Mouse (Mus musculus) lung, adult 2 months (tissue): Measurements from ENCODE around the gene Polr2c. TPM values are rescaled to one million over a fixed set of nuclear protein-coding genes. Genes with fewer than 3 reads are reported as not detected.
A peak's percentile ranks its signal among the peaks of the same experiment; 100 is the strongest.

Experiments
- DNase-seq: peaks from one replicate; pipeline ENCODE4 v3.0.0; 2022
- H3K4me1 ChIP-seq: fragments of 200-500 bp; 2 replicates; pipeline ENCODE4 v1.6.1; 2011; ENCODE audit warnings: low read length; ENCODE audit not compliant: control insufficient read depth, insufficient read depth
- H3K4me3 ChIP-seq: fragments of 200-500 bp; replicated peaks from 2 replicates; pipeline ENCODE3; 2011; ENCODE audit warnings: low read depth, mild to moderate bottlenecking, control low read depth, low read length; ENCODE audit errors: extremely low read depth
- CTCF ChIP-seq: fragments of 200-500 bp; IDR thresholded peaks from 2 replicates; pipeline ENCODE4 v1.5.1; 2011; ENCODE audit warnings: mild to moderate bottlenecking, low read length, control low read depth; ENCODE audit not compliant: insufficient read depth
- POLR2A ChIP-seq: fragments of 200-500 bp; IDR thresholded peaks from 2 replicates; pipeline ENCODE4 v1.6.1; 2011; ENCODE audit warnings: low read depth, mild to moderate bottlenecking, control low read depth, low read length, borderline replicate concordance; ENCODE audit errors: extremely low read depth
- WGBS: fragments of 180-500 bp; shearing (Covaris S2); methylation state at CpG from one replicate; pipeline ENCODE4 v1.1.7; 2018; 5-methylcytosine and 5-hydroxymethylcytosine counted together
- polyA plus RNA-seq: library from polyadenylated mRNA; depleted of rRNA; stranded (reverse); fragments of >200 nt; gene quantifications from 2 replicates; pipeline ENCODE4 v1.2.3, GENCODE M21; 2012

Gene Polr2c
- polyA plus RNA-seq, 1 experiment, result 105 TPM

DNA sequence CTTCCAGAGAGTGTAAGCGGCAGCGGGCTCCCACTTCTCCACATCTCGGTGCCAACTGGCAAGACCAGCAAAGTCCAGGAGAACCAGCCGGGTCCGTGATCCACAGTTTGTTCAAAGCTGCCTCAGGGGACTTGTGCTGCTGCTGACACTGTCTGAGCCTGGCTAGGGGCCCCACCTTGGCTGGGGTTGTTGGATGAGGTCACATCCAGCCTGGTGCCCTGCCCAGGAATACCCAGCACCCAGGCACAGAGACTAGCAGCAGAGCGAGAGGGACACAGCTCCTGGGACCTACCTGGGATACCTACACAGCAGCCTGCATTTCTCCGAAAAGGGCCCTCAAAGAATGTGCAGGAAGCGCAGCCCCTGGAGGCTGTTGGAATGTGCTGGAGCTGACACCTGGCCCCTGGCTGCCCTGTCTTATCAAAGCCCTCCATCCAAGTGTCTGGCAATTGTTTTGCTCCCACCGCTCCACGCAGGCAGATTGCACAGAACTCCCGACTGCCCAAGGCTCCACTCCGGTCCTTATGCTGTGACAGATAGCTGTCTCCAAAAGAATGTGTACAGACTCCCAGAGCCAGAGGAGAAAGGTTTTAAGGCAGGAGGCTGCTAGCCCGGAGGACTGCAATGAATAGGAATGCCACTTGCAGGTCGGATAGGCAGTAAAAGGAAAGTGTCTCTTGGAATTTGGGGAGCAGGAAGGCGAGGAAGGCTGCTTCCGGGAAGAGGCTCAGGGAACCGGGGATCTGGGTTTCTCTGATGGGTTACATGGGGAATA is 18.0 kb downstream of the Polr2c start:
- H3K4me1 ChIP-seq, result peaks cover 23% of the 10 kb centered on the region
- WGBS, result 8% methylated on average over 17 of the region's 17 CpGs
- peak; percentile 37 for DNase-seq
- TF ChIP-seq CTCF (no peak), POLR2A (no peak)
- H3K4me3 ChIP-seq, result peak overlapping the region; percentile 71

- no peak for TF ChIP-seq POLR2A
- no peak for TF ChIP-seq CTCF
- Histone ChIP-seq H3K4me3 (peak overlapping the region; percentile 71), H3K4me1 (peaks cover 19% of the 10 kb centered on the region)
- peak; percentile 40 for DNase-seq
- 0% methylated on average over 19 of the region's 20 CpGs for WGBS
Measured at GRCm38 (mm10) chr8:94875871-94876150, 18.6 kb downstream of the Polr2c start.

DNA sequence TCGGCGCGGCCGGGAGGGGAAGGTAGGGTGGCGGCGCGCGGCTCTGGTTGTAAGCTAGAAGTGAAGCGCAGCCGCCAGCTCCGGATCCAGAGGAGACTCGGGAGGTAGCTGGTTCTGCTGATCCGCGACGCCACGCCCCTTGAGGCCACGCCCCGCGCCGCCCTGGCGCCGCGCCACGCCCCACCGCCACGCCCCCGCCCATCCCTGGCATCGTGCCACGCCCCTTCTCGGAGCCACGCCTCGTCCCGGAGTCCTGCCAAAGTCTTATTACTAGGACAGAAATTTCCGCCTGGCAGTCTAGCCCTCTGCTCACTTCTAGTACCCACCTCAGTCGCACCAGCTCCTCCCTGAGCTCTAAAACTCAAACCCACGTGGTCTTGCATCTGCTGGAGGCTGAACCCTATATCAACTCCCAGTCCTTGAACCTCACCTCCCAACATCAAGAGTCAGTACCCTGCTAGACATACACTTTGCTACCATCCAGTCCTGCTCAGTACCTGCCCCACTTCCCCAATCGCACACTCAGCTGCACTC is 19.0 kb downstream of the Polr2c start, which contains the start of gene Dok4:
Gene Dok4, minus strand, starts transcription at position 134 of the 534 bp plus-strand sequence.
- peaks cover 18% of the 10 kb centered on the region for H3K4me1 ChIP-seq
- peak; percentile 88 for DNase-seq
- WGBS, result 1% methylated on average over 37 of the region's 37 CpGs
- H3K4me3 ChIP-seq, result peak within 1 kb of the TSS; percentile 71
- TF ChIP-seq CTCF (no peak), POLR2A (peak; percentile 62; the same call in 1 of the 2 replicates)

DNA sequence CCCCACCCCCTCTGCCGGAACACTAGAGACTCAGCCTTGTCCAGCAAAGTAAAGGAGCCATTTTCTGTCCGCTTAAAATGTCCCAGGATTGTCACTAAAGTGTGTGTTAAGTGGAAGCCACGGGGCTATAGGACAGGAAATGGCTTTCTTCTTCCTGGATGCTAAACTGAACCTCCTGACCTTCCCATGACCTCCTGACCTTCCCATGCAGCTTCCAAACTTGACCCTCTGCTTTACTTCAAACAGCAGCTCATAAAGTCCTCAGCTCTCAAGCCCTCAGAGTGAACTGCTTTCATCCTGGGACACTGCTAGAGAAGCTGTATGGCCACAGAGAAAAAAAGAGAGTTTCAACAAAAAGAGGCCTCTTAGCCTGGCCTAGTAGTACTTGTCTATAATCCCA is 19.6 kb downstream of the Polr2c start:
- WGBS, result 22% methylated on average over 3 of the region's 3 CpGs
- TF ChIP-seq POLR2A (no peak), CTCF (no peak)
- H3K4me1 ChIP-seq, result peaks cover 14% of the 10 kb centered on the region
- H3K4me3 ChIP-seq, result no peak overlapping the region
- DNase-seq, result no peak

GRCm38 (mm10) chr8:94880742-94881141 is 23.5 kb downstream of the Polr2c start:
- Histone ChIP-seq H3K4me1 (peaks cover 5% of the 10 kb centered on the region; the same call in 1 of the 2 replicates), H3K4me3 (no peak overlapping the region)
- no peak for TF ChIP-seq CTCF
- no peak for TF ChIP-seq POLR2A
- WGBS, result 76% methylated on average over 4 of the region's 4 CpGs
- DNase-seq, result no peak

DNA sequence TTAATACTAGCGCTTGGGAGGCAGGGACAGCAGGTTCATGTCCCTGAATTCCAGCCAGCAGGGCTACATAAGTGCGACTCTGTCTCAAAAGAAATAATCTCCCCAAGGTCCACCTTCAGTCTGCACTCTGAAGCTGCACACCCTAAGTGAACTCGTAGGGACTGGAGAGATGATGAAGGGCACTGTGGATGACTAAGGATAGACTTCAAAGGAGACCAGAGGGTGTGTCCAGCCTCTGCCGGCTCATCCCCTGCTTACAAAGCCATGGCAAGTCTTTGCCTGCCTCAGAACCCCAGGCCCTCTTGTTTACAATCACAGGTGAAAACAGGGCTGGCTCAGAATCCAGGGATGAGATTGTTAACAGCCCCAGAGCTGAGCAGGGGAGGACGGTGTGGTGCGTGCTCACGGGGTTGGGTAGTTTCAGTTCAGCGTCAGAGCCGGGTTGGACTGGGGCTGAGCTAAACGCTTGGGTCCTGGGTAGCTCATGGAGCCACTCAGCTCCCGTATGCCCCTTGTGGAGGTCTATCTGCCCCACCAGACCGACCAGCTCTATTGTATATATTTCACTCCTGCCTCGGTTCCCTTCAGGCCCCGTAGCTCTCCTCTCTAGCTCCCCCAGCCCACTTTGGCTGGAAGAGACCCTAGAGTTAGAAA is 31.3 kb downstream of the Polr2c start:
- WGBS, result 30% methylated on average over 14 of the region's 14 CpGs
- TF ChIP-seq POLR2A (no peak), CTCF (no peak)
- H3K4me3 ChIP-seq, result no peak overlapping the region
- no peaks in the 10 kb centered on the region for H3K4me1 ChIP-seq
- no peak for DNase-seq

DNA sequence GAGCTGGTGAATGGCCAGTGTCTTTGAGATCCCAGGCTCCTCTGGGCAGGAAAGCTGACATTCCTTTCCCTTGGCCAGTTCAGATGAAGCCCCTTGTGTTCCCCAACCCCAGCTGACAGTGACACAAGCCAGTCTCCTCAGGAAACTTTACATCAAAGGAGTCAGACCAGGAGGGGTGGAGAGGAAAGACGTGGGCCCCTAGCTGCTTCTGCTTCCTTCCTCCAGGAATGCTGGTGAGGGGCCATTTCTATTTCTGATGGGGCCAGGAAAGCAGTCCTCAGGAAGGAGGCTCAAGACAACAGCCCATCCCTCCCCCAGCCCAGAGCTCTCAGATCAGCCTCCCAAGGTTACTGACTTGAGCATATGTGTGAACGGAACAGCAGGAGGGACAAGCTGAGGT is 35.7 kb downstream of the Polr2c start:
- 32% methylated on average over 2 of the region's 2 CpGs for WGBS
- Histone ChIP-seq H3K4me1 (no peaks in the 10 kb centered on the region), H3K4me3 (no peak overlapping the region)
- no peak for TF ChIP-seq POLR2A
- DNase-seq, result no peak

- 43% methylated on average over 11 of the region's 11 CpGs for WGBS
- DNase-seq, result peak; percentile 42
- H3K4me1 ChIP-seq, result peaks cover 10% of the 10 kb centered on the region
- H3K4me3 ChIP-seq, result no peak overlapping the region
- TF ChIP-seq CTCF (no peak), POLR2A (no peak)
Measured at GRCm38 (mm10) chr8:94899262-94899661, 42.0 kb downstream of the Polr2c start.

- 30% methylated on average over 6 of the region's 6 CpGs for WGBS
- Histone ChIP-seq H3K4me1 (peaks cover 19% of the 10 kb centered on the region), H3K4me3 (no peak overlapping the region)
- TF ChIP-seq CTCF (no peak), POLR2A (no peak)
- no peak for DNase-seq
Measured at GRCm38 (mm10) chr8:94900617-94901016, 43.4 kb downstream of the Polr2c start.

- no peak for DNase-seq
Measured at GRCm38 (mm10) chr8:94901031-94901430, 43.8 kb downstream of the Polr2c start.

More at GRCm38 (mm10) chr8:94901031-94901430, 43.8 kb downstream of the Polr2c start:
- WGBS, result 26% methylated on average over 5 of the region's 5 CpGs
- Histone ChIP-seq H3K4me1 (peaks cover 22% of the 10 kb centered on the region), H3K4me3 (no peak overlapping the region)
- TF ChIP-seq CTCF (no peak), POLR2A (no peak)
